Mouse (Mus musculus) lung, postnatal 0 days (tissue): ENCODE measurements at regions not wholly inside any gene's neighbourhood (a gene's known extent, or its start where the extent isn't known, plus 50 kb on each side); places are given as distances from the start of the nearest gene placed in this dataset.

ENCODE experiments used
- CTCF ChIP-seq: IDR thresholded peaks from 2 replicates; pipeline ENCODE4 v1.5.1; 2016; ENCODE audit warnings: antibody characterized with exemption, mild to moderate bottlenecking
- EP300 ChIP-seq: IDR thresholded peaks from 2 replicates; pipeline ENCODE4 v1.6.1; 2016; ENCODE audit warnings: antibody characterized with exemption, mild to moderate bottlenecking, control low read depth

- no peak for TF ChIP-seq CTCF
- no peak for TF ChIP-seq EP300
Measured at GRCm38 (mm10) chrX:166803246-166803645, 217.7 kb upstream of the Egfl6 start.
